In genomic region chr10:122447275-122447674, GRCm38 (mm10) we compare ENCODE assay signal across 7 mouse cellular contexts. TPM values are rescaled to one million over a fixed set of nuclear protein-coding genes. Genes with fewer than 3 reads are reported as not detected.
DNase-seq lines count a peak whose midpoint lies in the region; ATAC-seq and TF ChIP-seq lines count a peak whose summit lies in the region.

No protein-coding gene starts in this region.

- H3K36me3 ChIP-seq in E14TG2a.4 (ENCODE audit: insufficient read depth, low read length), result no peaks in the 10 kb centered on the region

- H3K9me3 ChIP-seq in E14TG2a.4 (ENCODE audit: low read length), result no peaks in the 10 kb centered on the region

- DNase-seq in adrenal gland, adult 18-20 months (ENCODE audit: low spot score in 2 of 2), result peak; percentile 69 to 77
- DNase-seq in embryo, embryonic 9.5 days (ENCODE audit: extremely low spot score), result peak; percentile 60
- DNase-seq in heart, postnatal 4 days, result peak; percentile 81
- peak; percentile 31 for DNase-seq in left cerebral cortex, adult 11 months (ENCODE audit: low spot score)
- DNase-seq in spleen, postnatal 10 days (ENCODE audit: low spot score in 2 of 2), result peak; percentile 11 to 69

- peaks cover 18% of the 10 kb centered on the region for H3K4me1 ChIP-seq in E14TG2a.4 (replicated peaks; ENCODE audit: low read depth, low read length)

- H3K4me3 ChIP-seq in E14TG2a.4 (replicated peaks; ENCODE audit: low read length), result no peak overlapping the region

- peak; percentile 57 for TF ChIP-seq CTCF in E14TG2a.4 (conservative IDR thresholded peaks at IDR 0.05; ENCODE audit: low read length)

- H3K27me3 ChIP-seq in E14TG2a.4 (ENCODE audit: insufficient read depth, low read length), result peaks cover 32% of the 10 kb centered on the region

- ATAC-seq in megakaryocyte progenitor cell, adult 5-6 weeks (replicated peaks; ENCODE audit: poor library complexity), result peak; percentile 77

RNA-seq across cellular contexts. Expression of gene Avpr1a, which starts 1.0 kb away (rescaled TPM):
- total RNA-seq in adrenal gland, adult 18-20 months (2021), result 1 to 10 TPM; 1.5 to 1.9 TPM
- under 1 TPM; 0.56 to 0.64 TPM for total RNA-seq in heart, postnatal 4 days (2021)
- not detected in 2 replicates for total RNA-seq in megakaryocyte progenitor cell, adult 5-6 weeks (2015)
- not detected in 2 replicates for total RNA-seq in megakaryocyte progenitor cell, adult 5-6 weeks (2017)

Comparison
In these comparisons a context has a peak if more than half of its experiments do, and no peak if none do; other contexts are left out.
1. DNase-seq: peak in every context shown above with its lines; median percentile 81 in heart, postnatal 4 days; 73 in adrenal gland, adult 18-20 months; 60 in embryo, embryonic 9.5 days; 40 in spleen, postnatal 10 days; 31 in left cerebral cortex, adult 11 months.